Mouse (Mus musculus): Measurements from ENCODE around the gene Myo19. TPM values are rescaled to one million over a fixed set of nuclear protein-coding genes. Genes with fewer than 3 reads are reported as not detected.

The Myo19 gene
- polyA plus RNA-seq, 1 experiment, result 26.4 TPM

DNA sequence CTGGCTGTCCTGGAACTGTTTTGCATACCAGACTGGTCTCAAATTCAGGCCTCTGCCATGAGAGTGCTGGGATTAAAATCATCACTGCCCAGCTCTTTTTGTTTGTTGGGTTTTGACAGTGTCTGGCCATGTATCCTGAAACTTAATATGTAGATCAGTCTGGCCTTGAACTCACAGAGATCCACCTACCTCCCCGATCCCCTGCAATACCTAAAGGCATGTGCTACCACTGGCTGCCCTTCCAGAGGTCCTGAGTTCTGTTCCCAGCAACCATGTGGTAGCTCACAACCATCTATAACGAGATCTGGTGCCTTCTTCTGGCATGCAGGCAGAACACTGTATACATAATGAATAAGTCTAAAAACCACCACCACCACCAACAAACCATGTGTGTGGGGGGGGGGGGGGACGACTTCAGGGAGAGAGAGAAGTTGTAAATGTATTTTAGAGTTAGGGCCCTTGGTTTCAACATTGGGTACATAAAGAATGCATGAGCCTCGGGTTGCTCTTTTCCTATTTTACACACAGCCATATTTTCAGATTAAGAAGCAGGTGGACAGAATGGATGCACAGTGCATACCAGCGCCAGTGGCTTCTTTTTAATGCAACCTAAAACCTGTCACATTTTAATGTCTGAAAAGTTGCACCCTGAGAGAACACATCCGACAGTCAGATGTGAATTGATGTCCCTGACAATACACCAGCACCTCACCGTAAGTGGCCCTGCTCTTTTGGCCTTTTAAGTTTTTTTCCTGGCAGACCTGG, 759 bp upstream of the Myo19 start:
- no peak for TF ChIP-seq GATA1 (IDR thresholded peaks at IDR 0.05; ENCODE audit: low read length)

DNA sequence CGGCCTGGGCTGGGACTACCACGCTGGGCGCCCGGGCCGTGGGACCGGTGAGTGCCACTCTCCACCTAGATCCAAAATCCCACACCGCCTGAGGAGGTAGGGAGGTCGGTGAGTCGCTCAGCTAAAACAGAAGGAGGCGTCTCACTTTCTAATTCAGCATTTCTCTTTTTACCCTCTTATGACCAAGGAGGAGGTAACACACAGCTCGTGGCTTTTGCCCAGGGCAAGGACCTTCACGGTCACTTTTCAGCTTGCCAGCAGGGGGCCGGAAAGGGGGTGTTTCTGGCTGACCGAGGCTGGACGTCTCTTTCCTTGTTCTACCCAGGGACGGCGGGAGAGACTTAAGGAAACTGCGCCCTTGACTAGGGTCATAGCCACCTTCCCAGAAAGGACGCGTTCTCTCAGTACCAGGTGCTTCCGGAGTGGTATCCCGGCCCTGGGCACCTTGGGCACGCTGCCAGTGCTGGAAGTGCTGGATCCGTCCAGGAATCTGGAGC, 565 bp downstream of the Myo19 start:
- no peak for TF ChIP-seq GATA1 (IDR thresholded peaks at IDR 0.05; ENCODE audit: low read length)

DNA sequence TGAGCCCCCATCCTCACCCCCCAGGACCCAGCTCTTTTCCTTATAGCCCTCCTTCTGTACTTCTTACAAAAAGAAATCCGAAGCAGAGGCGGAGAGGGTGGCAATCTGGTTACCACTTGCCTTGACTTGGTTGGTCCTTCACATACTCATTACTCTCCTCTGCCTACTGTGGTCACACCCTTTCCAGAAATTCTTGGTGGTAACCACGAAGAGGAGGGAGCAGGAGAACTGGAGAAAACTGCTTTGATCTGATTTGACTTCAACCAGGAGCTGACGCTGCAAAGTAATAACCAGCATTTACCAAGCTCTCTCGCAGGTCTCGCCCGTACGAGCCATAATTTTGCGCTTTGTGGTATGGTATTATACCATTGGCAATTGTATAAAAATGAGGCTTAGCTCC, 1.0 kb downstream of the Myo19 start:
- no peak for TF ChIP-seq GATA1 (IDR thresholded peaks at IDR 0.05; ENCODE audit: low read length)

- TF ChIP-seq GATA1 (IDR thresholded peaks at IDR 0.05; ENCODE audit: low read length), result no peak
Observed at GRCm38 (mm10) chr11:84882346-84882745, 2.4 kb downstream of the Myo19 start.

GRCm38 (mm10) chr11:84885238-84885637, 5.3 kb downstream of the Myo19 start:
- TF ChIP-seq GATA1 (IDR thresholded peaks at IDR 0.05; ENCODE audit: low read length), result no peak

GRCm38 (mm10) chr11:84886236-84886635, 6.3 kb downstream of the Myo19 start:
- TF ChIP-seq GATA1 (IDR thresholded peaks at IDR 0.05; ENCODE audit: low read length), result no peak

GRCm38 (mm10) chr11:84886767-84887511, 7.0 kb downstream of the Myo19 start:
- no peak for TF ChIP-seq GATA1 (IDR thresholded peaks at IDR 0.05; ENCODE audit: low read length)

GRCm38 (mm10) chr11:84888025-84888424, 8.1 kb downstream of the Myo19 start:
- TF ChIP-seq GATA1 (IDR thresholded peaks at IDR 0.05; ENCODE audit: low read length), result no peak

GRCm38 (mm10) chr11:84889492-84889891, 9.5 kb downstream of the Myo19 start:
- no peak for TF ChIP-seq GATA1 (IDR thresholded peaks at IDR 0.05; ENCODE audit: low read length)

DNA sequence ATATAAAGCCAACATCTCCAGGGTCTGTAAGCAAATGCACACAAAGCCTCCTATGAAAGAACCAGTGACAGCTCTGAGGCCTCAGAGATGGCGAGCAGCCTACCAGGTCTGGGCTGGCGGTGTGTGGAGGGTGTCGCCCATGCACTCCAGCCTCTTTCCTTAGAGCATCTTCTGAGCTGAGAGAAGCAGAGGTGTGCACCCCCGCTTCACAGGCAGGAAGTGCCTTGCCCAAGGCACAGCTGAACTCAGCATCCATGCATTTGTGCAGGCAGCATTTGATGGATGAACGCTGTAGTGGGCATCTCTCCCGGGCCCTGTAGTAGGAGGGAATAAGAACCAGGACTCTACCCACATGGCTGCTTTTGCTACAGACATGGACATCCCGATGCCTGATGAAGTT, 11.8 kb downstream of the Myo19 start:
- no peak for TF ChIP-seq GATA1 (IDR thresholded peaks at IDR 0.05; ENCODE audit: low read length)

- no peak for TF ChIP-seq GATA1 (IDR thresholded peaks at IDR 0.05; ENCODE audit: low read length)
Observed at GRCm38 (mm10) chr11:84893113-84893512, 13.2 kb downstream of the Myo19 start.

- TF ChIP-seq GATA1 (IDR thresholded peaks at IDR 0.05; ENCODE audit: low read length), result no peak
Observed at GRCm38 (mm10) chr11:84904597-84905144, 24.7 kb downstream of the Myo19 start.

DNA sequence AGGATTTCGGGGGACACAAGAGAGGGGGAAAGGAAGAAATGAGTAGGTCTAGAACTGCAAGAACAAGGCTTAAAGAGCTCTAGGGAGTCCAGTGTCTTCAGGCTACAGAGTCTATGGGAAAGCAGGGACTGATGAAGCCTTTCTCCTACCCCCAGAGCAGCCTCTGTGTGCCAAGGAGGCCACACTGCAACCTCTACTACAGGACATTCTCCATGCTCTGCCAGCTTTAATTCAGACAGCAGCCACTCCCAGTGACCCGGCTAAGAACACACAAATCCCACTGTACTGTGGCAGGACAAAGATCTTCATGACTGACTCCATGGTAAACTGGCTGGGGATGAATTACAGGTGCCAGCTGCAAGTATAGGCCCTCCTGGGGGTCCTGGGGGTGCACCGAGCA, 27.1 kb downstream of the Myo19 start:
- no peak for TF ChIP-seq GATA1 (IDR thresholded peaks at IDR 0.05; ENCODE audit: low read length)

DNA sequence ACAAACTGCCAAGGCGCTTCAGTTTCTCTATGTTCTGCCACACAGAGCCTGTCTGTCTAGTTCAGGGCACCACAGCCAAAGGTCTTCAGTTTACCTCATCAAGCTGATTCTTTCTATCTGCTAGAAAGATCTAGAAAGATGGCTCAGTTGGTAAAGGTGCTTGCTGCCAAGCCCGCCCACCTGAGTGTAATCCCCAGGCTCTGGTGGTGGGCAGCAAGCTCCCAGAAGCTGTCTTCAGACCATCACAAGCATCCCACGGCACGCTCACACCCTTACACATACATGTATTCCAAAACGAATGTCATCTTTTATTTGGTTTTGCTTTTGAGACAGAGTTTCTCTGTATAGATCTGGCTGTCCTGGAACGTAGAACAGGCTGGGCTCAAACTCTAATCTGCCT, 28.5 kb downstream of the Myo19 start:
- TF ChIP-seq GATA1 (IDR thresholded peaks at IDR 0.05; ENCODE audit: low read length), result no peak

GRCm38 (mm10) chr11:84910411-84910810, 30.5 kb downstream of the Myo19 start:
- TF ChIP-seq GATA1 (IDR thresholded peaks at IDR 0.05; ENCODE audit: low read length), result no peak

DNA sequence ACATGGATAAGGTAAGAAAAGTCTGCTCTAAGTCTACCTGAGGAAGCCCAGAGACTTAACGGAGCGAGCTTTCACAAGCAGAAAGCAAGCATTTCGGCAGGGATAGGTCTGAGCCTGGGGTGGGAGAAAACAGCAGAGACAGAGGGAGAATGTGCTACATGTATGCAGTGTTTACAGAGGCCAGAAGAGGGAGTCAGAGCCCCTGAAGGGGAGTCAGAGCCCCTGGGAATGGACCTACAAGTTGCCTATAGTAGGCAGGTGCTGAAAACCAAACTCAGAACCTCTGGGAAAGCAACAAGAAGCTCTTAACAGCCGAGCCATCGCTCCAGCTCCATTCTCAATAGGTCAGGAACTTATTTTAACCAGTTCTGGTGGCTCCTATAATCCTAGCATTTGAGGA, 34.7 kb downstream of the Myo19 start:
- no peak for TF ChIP-seq GATA1 (IDR thresholded peaks at IDR 0.05; ENCODE audit: low read length)
